In the genomic region with DNA sequence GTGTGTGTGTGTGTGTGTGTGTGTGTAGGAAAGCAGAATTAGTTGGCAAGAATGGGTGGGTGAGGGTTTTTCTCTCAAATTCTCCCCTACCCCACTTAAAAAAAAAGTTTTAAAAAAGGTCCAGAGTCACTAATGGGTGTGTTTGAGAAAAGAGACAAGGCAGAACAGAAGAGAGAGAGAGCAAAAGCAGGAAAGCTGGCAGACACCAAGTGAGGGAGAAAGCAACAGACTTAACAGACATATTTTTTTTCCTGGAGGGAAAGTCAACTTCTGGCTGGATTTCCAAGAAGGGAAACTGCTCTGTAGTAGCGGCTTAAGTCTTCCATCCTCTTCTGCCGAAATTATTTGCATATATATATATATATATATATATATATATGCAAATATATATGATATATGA, we compare ENCODE assay signal across 8 mouse cellular contexts. TPM values are rescaled to one million over a fixed set of nuclear protein-coding genes. Genes with fewer than 3 reads are reported as not detected.
DNase-seq lines count a peak whose midpoint lies in the region; ATAC-seq and TF ChIP-seq lines count a peak whose summit lies in the region.

No protein-coding gene starts in this region.

- peak overlapping the region; percentile 50 for H3K4me3 ChIP-seq in cerebellum, adult 2 months (replicated peaks; ENCODE audit: insufficient read depth, low read depth, low read length)
- H3K4me3 ChIP-seq in spleen, adult 2 months (ENCODE audit: extremely low read depth, insufficient read depth, insufficient read length) = 0 out of 2 replicates have a peak overlapping the region, but pooled peaks have one; percentile 33
- peak overlapping the region; percentile 55 for H3K4me3 ChIP-seq in liver, embryonic 12.5 days
- H3K4me3 ChIP-seq in stomach, embryonic 16.5 days (replicated peaks; ENCODE audit: low read length) = peak overlapping the region; percentile 51

- no peaks in the 10 kb centered on the region for H3K4me1 ChIP-seq in cerebellum, adult 2 months (ENCODE audit: control insufficient read depth, insufficient read depth, low read length)
- no peaks in the 10 kb centered on the region; the same call in 1 of the 2 replicates for H3K4me1 ChIP-seq in spleen, adult 2 months (ENCODE audit: control insufficient read depth, insufficient read depth, insufficient read length)
- H3K4me1 ChIP-seq in liver, embryonic 12.5 days = peaks cover 25% of the 10 kb centered on the region; the same call in 1 of the 2 replicates
- peaks cover 25% of the 10 kb centered on the region for H3K4me1 ChIP-seq in stomach, embryonic 16.5 days (ENCODE audit: control insufficient read depth, insufficient read depth, low read length)

- no peak for TF ChIP-seq POLR2A in cerebellum, adult 2 months (IDR thresholded peaks at IDR 0.05; ENCODE audit: borderline replicate concordance, insufficient read depth, low read length)
- no peak for TF ChIP-seq POLR2A in spleen, adult 2 months (IDR thresholded peaks at IDR 0.05; ENCODE audit: low read depth, low read length)

- H3K36me3 ChIP-seq in spleen, adult 2 months (ENCODE audit: control insufficient read depth, insufficient read depth, low read length) = no peaks in the 10 kb centered on the region
- no peaks in the 10 kb centered on the region for H3K36me3 ChIP-seq in liver, embryonic 12.5 days
- H3K36me3 ChIP-seq in stomach, embryonic 16.5 days (ENCODE audit: control insufficient read depth, insufficient read depth, low read length) = no peaks in the 10 kb centered on the region

- no peak overlapping the region for H3K27ac ChIP-seq in cerebellum, adult 2 months (ENCODE audit: insufficient read depth, low read length)
- H3K27ac ChIP-seq in spleen, adult 2 months (ENCODE audit: insufficient read depth, low read length) = no peak overlapping the region; the same call in 1 of the 2 replicates
- no peak overlapping the region for H3K27ac ChIP-seq in liver, embryonic 12.5 days
- peak overlapping the region; percentile 93 for H3K27ac ChIP-seq in stomach, embryonic 16.5 days (ENCODE audit: low read length)

- H3K4me2 ChIP-seq in liver, embryonic 12.5 days = peak overlapping the region; percentile 64
- H3K4me2 ChIP-seq in stomach, embryonic 16.5 days (ENCODE audit: low read depth, low read length) = peak overlapping the region; percentile 76

- no peak overlapping the region for H3K9ac ChIP-seq in liver, embryonic 12.5 days
- H3K9ac ChIP-seq in stomach, embryonic 16.5 days (ENCODE audit: low read length) = peak overlapping the region; percentile 83

- no peaks in the 10 kb centered on the region; the same call in 1 of the 2 replicates for H3K9me3 ChIP-seq in liver, embryonic 12.5 days (replicated peaks)
- no peaks in the 10 kb centered on the region for H3K9me3 ChIP-seq in stomach, embryonic 16.5 days (replicated peaks; ENCODE audit: control insufficient read depth, low read length)

- no peak for TF ChIP-seq CTCF in cerebellum, adult 2 months (IDR thresholded peaks at IDR 0.05; ENCODE audit: borderline replicate concordance, insufficient read depth, low read depth, low read length)
- no peak for TF ChIP-seq CTCF in spleen, adult 2 months (IDR thresholded peaks at IDR 0.05; ENCODE audit: extremely low read depth, insufficient read depth, insufficient read length, insufficient replicate concordance)

- no peaks in the 10 kb centered on the region for H3K27me3 ChIP-seq in cerebellum, adult 2 months (ENCODE audit: control insufficient read depth, insufficient read depth, low read length)
- peaks cover 8% of the 10 kb centered on the region for H3K27me3 ChIP-seq in spleen, adult 2 months (ENCODE audit: control insufficient read depth, insufficient read depth, low read length)
- H3K27me3 ChIP-seq in liver, embryonic 12.5 days (replicated peaks) = peaks cover 67% of the 10 kb centered on the region
- no peaks in the 10 kb centered on the region for H3K27me3 ChIP-seq in stomach, embryonic 16.5 days (ENCODE audit: control insufficient read depth, insufficient read depth, low read length)

- no peak for DNase-seq in cerebellum, adult 2 months
- DNase-seq in cerebellum, postnatal 14 days = no peak
- DNase-seq in spleen, adult 2 months (ENCODE audit: low read depth in 1 of 2, low spot score in 2 of 2) = no peak
- DNase-seq in spleen, adult 18-20 months = no peak
- DNase-seq in right cerebral cortex, postnatal 36 days (ENCODE audit: low spot score in 2 of 2) = no peak

- ATAC-seq in liver, embryonic 12.5 days = no peak
- no peak for ATAC-seq in stomach, embryonic 16.5 days (ENCODE audit: insufficient read depth, low FRiP score)
- ATAC-seq in cerebellum, adult (ENCODE audit: insufficient number of reproducible peaks, low FRiP score, low TSS enrichment) = no peak

- WGBS in cerebellum, adult 2 months = 48% methylated on average over 2 of the region's 2 CpGs
- WGBS in spleen, adult 2 months = 26% methylated on average over 2 of the region's 2 CpGs
- WGBS in liver, embryonic 12.5 days (ENCODE audit: insufficient replicate concordance) = 42% methylated on average over 2 of the region's 2 CpGs
- WGBS in stomach, embryonic 16.5 days = 9% methylated on average over 2 of the region's 2 CpGs

RNA-seq across cellular contexts. Expression of a gene that starts 0.5 kb away (rescaled TPM):
- 1.7 and 1.9 TPM in 2 replicates for polyA plus RNA-seq in cerebellum, adult 2 months (2012; rRNA removed)
- polyA plus RNA-seq in spleen, adult 2 months (2012; rRNA removed) = 9.4 and 12.0 TPM in 2 replicates
- 1.6 and 2.1 TPM in 2 replicates for polyA plus RNA-seq in liver, embryonic 12.5 days (2016; fragmentation: Nextera tagmentation; extraction: Ambion mirVana)
- 9.9 and 11.5 TPM in 2 replicates for polyA plus RNA-seq in stomach, embryonic 16.5 days (2015; fragmentation: Nextera tagmentation; extraction: Ambion mirVana)

RNA-seq across cellular contexts. Expression of a gene that starts 40.7 kb away (rescaled TPM):
- polyA plus RNA-seq in cerebellum, adult 2 months (2012; rRNA removed) = 11.5 and 11.8 TPM in 2 replicates
- polyA plus RNA-seq in spleen, adult 2 months (2012; rRNA removed) = 6.2 and 8.6 TPM in 2 replicates
- 24.6 and 26.6 TPM in 2 replicates for polyA plus RNA-seq in liver, embryonic 12.5 days (2016; fragmentation: Nextera tagmentation; extraction: Ambion mirVana)
- 28.8 and 34.4 TPM in 2 replicates for polyA plus RNA-seq in stomach, embryonic 16.5 days (2015; fragmentation: Nextera tagmentation; extraction: Ambion mirVana)
